8 mouse cellular contexts compared by ENCODE assay signal in the genomic region with DNA sequence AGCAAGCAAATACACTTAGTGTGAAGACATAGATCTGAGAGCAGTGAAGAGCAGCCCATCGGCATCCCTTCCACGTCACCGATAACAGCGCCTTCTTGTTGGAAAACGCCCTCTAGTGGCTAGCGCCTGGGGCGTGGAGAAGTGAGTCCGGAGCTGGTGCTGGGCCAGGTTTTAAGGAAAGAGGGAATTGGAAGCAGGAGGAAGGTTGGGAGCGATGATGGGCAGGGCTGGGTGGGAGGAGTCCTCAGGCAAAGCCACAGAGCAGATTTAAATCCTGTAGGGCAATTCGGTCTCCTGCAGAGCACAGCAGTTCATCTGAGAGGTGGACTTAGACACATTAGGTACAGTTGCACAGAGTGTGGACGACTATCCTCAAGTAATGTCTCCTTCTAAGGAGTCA. TPM values are rescaled to one million over a fixed set of nuclear protein-coding genes. Genes with fewer than 3 reads are reported as not detected.
A peak's percentile ranks its signal among the peaks of the same experiment; 100 is the strongest.
DNase-seq lines count a peak whose midpoint lies in the region; ATAC-seq and TF ChIP-seq lines count a peak whose summit lies in the region.

A gene (plus strand): TSS at position 251 of the 400 bp plus-strand sequence.

- H3K27me3 ChIP-seq in C2C12 (ENCODE audit: control insufficient read depth, insufficient read depth, insufficient read length), result no peaks in the 10 kb centered on the region
- peaks cover 5% of the 10 kb centered on the region; the same call in 1 of the 2 replicates for H3K27me3 ChIP-seq in heart, embryonic 12.5 days (replicated peaks)
- H3K27me3 ChIP-seq in kidney, postnatal 0 days (ENCODE audit: insufficient read depth, low read length), result no peaks in the 10 kb centered on the region
- H3K27me3 ChIP-seq in liver, adult 2 months (ENCODE audit: control insufficient read depth, insufficient read depth, low read length), result no peaks in the 10 kb centered on the region
- no peaks in the 10 kb centered on the region for H3K27me3 ChIP-seq in thymus, adult 2 months (ENCODE audit: control insufficient read depth, insufficient read depth, low read length)

- TF ChIP-seq CTCF in C2C12 (IDR thresholded peaks at IDR 0.05; ENCODE audit: control insufficient read depth, insufficient read depth, insufficient read length), result peak; percentile 61
- TF ChIP-seq CTCF in embryonic fibroblast, embryonic 13.5 days (IDR thresholded peaks at IDR 0.05; ENCODE audit: borderline replicate concordance, insufficient read depth, low read length), result peak; percentile 77
- TF ChIP-seq CTCF in kidney, postnatal 0 days (IDR thresholded peaks at IDR 0.05; ENCODE audit: low read depth), result peak; percentile 87
- TF ChIP-seq CTCF in liver, adult 2 months (IDR thresholded peaks at IDR 0.05; ENCODE audit: low read depth, low read length), result peak; percentile 91
- no peak for TF ChIP-seq CTCF in thymus, adult 2 months (IDR thresholded peaks at IDR 0.05; ENCODE audit: borderline replicate concordance, control insufficient read depth, extremely low read depth, insufficient read depth, low read length, poor library complexity)

- no peak for ATAC-seq in heart, embryonic 12.5 days (ENCODE audit: insufficient number of reproducible peaks, low FRiP score)
- ATAC-seq in kidney, postnatal 0 days (replicated peaks; ENCODE audit: low FRiP score, low read depth), result peak; percentile 57; the same call in 1 of the 2 replicates

- H3K4me3 ChIP-seq in C2C12 (ENCODE audit: insufficient read depth, poor library complexity, severe bottlenecking), result no peak within 1 kb of the TSS
- H3K4me3 ChIP-seq in embryonic fibroblast, embryonic 13.5 days (ENCODE audit: insufficient read depth, low read length), result no peak within 1 kb of the TSS
- H3K4me3 ChIP-seq in heart, embryonic 12.5 days, result no peak within 1 kb of the TSS
- no peak within 1 kb of the TSS; the same call in 1 of the 2 replicates for H3K4me3 ChIP-seq in kidney, postnatal 0 days (replicated peaks; ENCODE audit: low read depth, low read length)
- H3K4me3 ChIP-seq in liver, adult 2 months (ENCODE audit: insufficient read depth, low read depth, low read length), result peak within 1 kb of the TSS; percentile 61
- no peak within 1 kb of the TSS for H3K4me3 ChIP-seq in thymus, adult 2 months (ENCODE audit: control insufficient read depth, insufficient read depth, low read length)

- H3K79me3 ChIP-seq in C2C12 (ENCODE audit: low read depth), result no peaks in the 10 kb centered on the region

- H3K9me3 ChIP-seq in heart, embryonic 12.5 days (replicated peaks), result no peaks in the 10 kb centered on the region
- H3K9me3 ChIP-seq in kidney, postnatal 0 days (replicated peaks; ENCODE audit: low read length), result no peaks in the 10 kb centered on the region

- DNase-seq in brain, adult 2 months (ENCODE audit: low read depth, low spot score), result peak; percentile 89
- DNase-seq in kidney, postnatal 0 days (ENCODE audit: low spot score), result peak; percentile 91
- peak; percentile 96 for DNase-seq in liver, adult 2 months (ENCODE audit: extremely low read depth, low read depth, low spot score)
- DNase-seq in neural tube, embryonic 10.5 days (ENCODE audit: extremely low spot score, low spot score), result peak; percentile 73
- peak; percentile 25 for DNase-seq in thymus, adult 2 months

- H3K4me2 ChIP-seq in heart, embryonic 12.5 days, result peak within 1 kb of the TSS; percentile 36
- peak within 1 kb of the TSS; percentile 23 for H3K4me2 ChIP-seq in kidney, postnatal 0 days (ENCODE audit: low read length)

- H3K36me3 ChIP-seq in C2C12 (ENCODE audit: control insufficient read depth, insufficient read depth), result no peaks in the 10 kb centered on the region
- H3K36me3 ChIP-seq in heart, embryonic 12.5 days, result no peaks in the 10 kb centered on the region
- no peaks in the 10 kb centered on the region for H3K36me3 ChIP-seq in kidney, postnatal 0 days (ENCODE audit: insufficient read depth, low read length)
- peaks cover 14% of the 10 kb centered on the region for H3K36me3 ChIP-seq in liver, adult 2 months (ENCODE audit: control insufficient read depth, insufficient read depth, low read length)
- no peaks in the 10 kb centered on the region for H3K36me3 ChIP-seq in thymus, adult 2 months (ENCODE audit: control insufficient read depth, insufficient read depth, low read length)

- no peak within 1 kb of the TSS for H3K27ac ChIP-seq in embryonic fibroblast, embryonic 13.5 days (ENCODE audit: insufficient read depth, low read length)
- no peak within 1 kb of the TSS for H3K27ac ChIP-seq in heart, embryonic 12.5 days (ENCODE audit: poor library complexity, severe bottlenecking)
- H3K27ac ChIP-seq in kidney, postnatal 0 days, result peak within 1 kb of the TSS; percentile 42; the same call in 1 of the 2 replicates
- H3K27ac ChIP-seq in liver, adult 2 months (replicated peaks; ENCODE audit: insufficient read depth, low read depth, low read length), result peak within 1 kb of the TSS; percentile 53
- no peak within 1 kb of the TSS for H3K27ac ChIP-seq in thymus, adult 2 months (ENCODE audit: control insufficient read depth, insufficient read depth, low read length)

- TF ChIP-seq POLR2A in embryonic fibroblast, embryonic 13.5 days (IDR thresholded peaks at IDR 0.05; ENCODE audit: low read depth, low read length), result no peak
- no peak for TF ChIP-seq POLR2A in liver, adult 2 months (IDR thresholded peaks at IDR 0.05; ENCODE audit: extremely low read depth, insufficient read depth, low read length)
- TF ChIP-seq POLR2A in thymus, adult 2 months (IDR thresholded peaks at IDR 0.05; ENCODE audit: control insufficient read depth, extremely low read depth, insufficient read depth, low read length, poor library complexity), result no peak

- no peak within 1 kb of the TSS for H3ac ChIP-seq in C2C12 (ENCODE audit: control insufficient read depth, insufficient read length, low read depth)

- H3K4me1 ChIP-seq in embryonic fibroblast, embryonic 13.5 days (ENCODE audit: control insufficient read depth, insufficient read depth, low read length), result no peaks in the 10 kb centered on the region
- H3K4me1 ChIP-seq in heart, embryonic 12.5 days (replicated peaks), result 0 out of 2 replicates have a peak, but pooled peaks cover 6% of the 10 kb centered on the region
- 0 out of 2 replicates have a peak, but pooled peaks cover 4% of the 10 kb centered on the region for H3K4me1 ChIP-seq in kidney, postnatal 0 days (replicated peaks; ENCODE audit: insufficient read depth, low read length)
- peaks cover 20% of the 10 kb centered on the region; the same call in 1 of the 2 replicates for H3K4me1 ChIP-seq in liver, adult 2 months (ENCODE audit: control insufficient read depth, insufficient read depth, low read length)
- H3K4me1 ChIP-seq in thymus, adult 2 months (replicated peaks; ENCODE audit: control insufficient read depth, insufficient read depth, low read length), result no peaks in the 10 kb centered on the region

- no peaks in the 10 kb centered on the region for H3K79me2 ChIP-seq in C2C12 (ENCODE audit: control insufficient read depth, insufficient read depth)
- H3K79me2 ChIP-seq in liver, adult 2 months (ENCODE audit: control insufficient read depth, insufficient read depth, low read length), result peaks cover 4% of the 10 kb centered on the region; the same call in 1 of the 2 replicates

- no peak within 1 kb of the TSS for H3K9ac ChIP-seq in heart, embryonic 12.5 days
- no peak within 1 kb of the TSS for H3K9ac ChIP-seq in kidney, postnatal 0 days (ENCODE audit: low read depth, low read length)
- H3K9ac ChIP-seq in liver, adult 2 months (ENCODE audit: low read depth, low read length), result peak within 1 kb of the TSS; percentile 69

- WGBS in heart, embryonic 12.5 days, result 13% methylated on average over 11 of the region's 11 CpGs
- WGBS in kidney, postnatal 0 days, result 14% methylated on average over 11 of the region's 11 CpGs
- 9% methylated on average over 11 of the region's 11 CpGs for WGBS in liver, adult 2 months
- WGBS in thymus, adult 2 months, result 39% methylated on average over 11 of the region's 11 CpGs

TF ChIP-seq in C2C12, 6 proteins besides CTCF, POLR2A, EP300 and RAD21:
- TF ChIP-seq FOSL1 (IDR thresholded peaks at IDR 0.05; ENCODE audit: insufficient read depth, low read length, poor library complexity, severe bottlenecking), result no peak
- TF ChIP-seq USF1 (IDR thresholded peaks at IDR 0.05; ENCODE audit: low read depth), result no peak
- TF ChIP-seq MAX (IDR thresholded peaks at IDR 0.05), result no peak
- TF ChIP-seq MYOD1 (IDR thresholded peaks at IDR 0.05; ENCODE audit: control insufficient read depth, insufficient read length, low read depth), result no peak

RNA-seq across cellular contexts. Expression of the gene that starts here (rescaled TPM):
- polyA plus RNA-seq in C2C12 (2012; fragmentation: generic; extraction: Trizol), result 0.01 TPM
- polyA plus RNA-seq in embryonic fibroblast, embryonic 13.5 days (2011; ENCODE audit: insufficient read length, low read depth, missing spikeins), result 0.14 and 0.15 TPM in 2 replicates
- 0.05 TPM in 1 of 2 replicates, not detected in the other for polyA plus RNA-seq in heart, embryonic 12.5 days (2016; fragmentation: Nextera tagmentation; extraction: Ambion mirVana)
- 3.8 and 4.2 TPM in 2 replicates for polyA plus RNA-seq in kidney, postnatal 0 days (2015; fragmentation: Nextera tagmentation; extraction: Ambion mirVana)
- total RNA-seq in liver, adult 2 months (2014; rRNA removed), result 244 and 296 TPM in 2 replicates
- 56.6 and 59.0 TPM in 2 replicates for polyA plus RNA-seq in liver, adult 2 months (2012; rRNA removed)
- 0.20 and 0.43 TPM in 2 replicates for polyA plus RNA-seq in thymus, adult 2 months (2012; rRNA removed)

Comparison
In these comparisons a context has a peak if more than half of its experiments do, and no peak if none do; other contexts are left out.
1. RNA of the gene that starts here (polyA plus RNA-seq): 56.6 to 59.0 TPM in liver, adult 2 months; 3.8 to 4.2 TPM in kidney, postnatal 0 days, 0.20 to 0.43 TPM in thymus, adult 2 months, 0.14 to 0.15 TPM in embryonic fibroblast, embryonic 13.5 days, 0.01 TPM in C2C12 (single experiment) and 0.05 TPM in heart, embryonic 12.5 days; every median in the first group is over 10 times any median in the second.
2. Peak in DNase-seq in thymus, adult 2 months; RNA of the gene not detected or under 1 TPM.
3. DNase-seq: peak in every context shown above with its lines; median percentile 96 in liver, adult 2 months; 91 in kidney, postnatal 0 days; 89 in brain, adult 2 months; 73 in neural tube, embryonic 10.5 days; 25 in thymus, adult 2 months.
4. H3K27ac ChIP-seq: peak in kidney, postnatal 0 days (single experiment) and liver, adult 2 months (single experiment); none in embryonic fibroblast, embryonic 13.5 days (single experiment), heart, embryonic 12.5 days (single experiment) and thymus, adult 2 months (single experiment).